Mouse (Mus musculus) CH12F3 (cell line): ENCODE data around the gene Htt.

Experiments
- in situ Hi-C: fragments of 300-500 bp; cut with MboI; formaldehyde crosslinking; loops from 2 replicates; pipeline ENCODE4 v1.14.3; 2020; ENCODE audit warnings: low sequenced_read_pairs

Gene Htt

DNA sequence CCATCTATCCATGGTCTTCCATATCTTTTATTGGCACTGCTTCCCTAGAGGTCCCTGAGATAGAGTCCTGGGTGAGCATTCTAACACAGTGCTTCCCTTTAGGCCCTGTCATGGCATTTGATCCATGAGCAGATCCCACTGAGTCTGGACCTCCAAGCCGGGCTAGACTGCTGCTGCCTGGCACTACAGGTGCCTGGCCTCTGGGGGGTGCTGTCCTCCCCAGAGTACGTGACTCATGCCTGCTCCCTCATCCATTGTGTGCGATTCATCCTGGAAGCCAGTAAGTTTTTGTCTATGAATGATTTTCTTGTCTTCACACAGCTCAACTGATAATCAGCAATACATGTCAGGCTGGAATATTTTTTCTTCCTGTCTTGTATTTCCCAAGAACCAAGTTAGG is 123.7 kb downstream of the Htt start:
- in situ Hi-C loops = no loop called here

DNA sequence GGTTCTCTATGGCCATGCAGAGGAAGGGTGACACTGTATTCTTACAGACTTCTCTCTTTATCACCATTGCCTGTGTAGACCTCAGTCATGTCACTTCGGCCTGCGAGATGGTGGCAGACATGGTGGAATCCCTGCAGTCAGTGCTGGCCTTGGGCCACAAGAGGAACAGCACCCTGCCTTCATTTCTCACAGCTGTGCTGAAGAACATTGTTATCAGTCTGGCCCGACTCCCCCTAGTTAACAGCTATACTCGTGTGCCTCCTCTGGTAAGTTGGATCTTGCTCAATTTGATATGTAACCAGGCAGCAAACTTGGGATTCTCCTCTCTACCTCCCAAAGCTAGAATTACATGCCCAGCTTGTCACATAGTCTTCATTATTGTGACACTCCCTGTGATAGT is 127.7 kb downstream of the Htt start:
- in situ Hi-C loops = no loop called here

DNA sequence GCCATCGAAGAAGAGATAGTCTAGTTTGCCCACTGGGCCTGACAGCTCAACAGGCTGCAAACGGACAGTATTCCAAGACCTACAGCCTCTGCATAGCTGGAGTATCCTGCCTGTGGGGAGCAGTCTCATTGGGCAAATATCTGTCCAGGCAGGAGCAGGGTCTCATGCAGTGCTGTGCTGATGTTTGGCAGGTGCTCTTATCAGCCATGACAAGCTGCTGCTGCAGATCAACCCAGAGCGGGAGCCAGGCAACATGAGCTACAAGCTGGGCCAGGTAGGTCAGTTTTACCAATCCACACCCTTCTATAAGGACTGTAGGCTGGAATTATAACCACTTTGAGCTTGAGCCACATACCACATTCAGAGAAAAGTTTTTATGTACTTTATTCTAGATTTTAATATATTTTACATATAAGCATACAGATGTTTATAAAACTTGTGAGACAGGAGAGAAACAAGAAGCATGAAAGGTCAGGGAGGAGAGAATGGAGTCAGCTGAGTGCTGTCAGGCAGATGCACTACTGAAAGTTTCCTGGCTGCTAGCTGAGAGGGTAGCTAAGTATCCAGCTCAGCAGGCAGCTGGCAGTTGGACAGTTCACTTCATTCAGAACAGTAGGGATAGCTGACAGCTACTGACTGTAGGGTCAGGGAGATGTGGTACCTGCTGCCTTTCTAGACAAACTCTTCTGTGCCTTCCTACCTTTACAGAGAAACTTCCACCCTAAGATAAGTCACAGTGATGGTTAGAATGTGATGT is 135.3 kb downstream of the Htt start:
- in situ Hi-C loops = no loop called here

DNA sequence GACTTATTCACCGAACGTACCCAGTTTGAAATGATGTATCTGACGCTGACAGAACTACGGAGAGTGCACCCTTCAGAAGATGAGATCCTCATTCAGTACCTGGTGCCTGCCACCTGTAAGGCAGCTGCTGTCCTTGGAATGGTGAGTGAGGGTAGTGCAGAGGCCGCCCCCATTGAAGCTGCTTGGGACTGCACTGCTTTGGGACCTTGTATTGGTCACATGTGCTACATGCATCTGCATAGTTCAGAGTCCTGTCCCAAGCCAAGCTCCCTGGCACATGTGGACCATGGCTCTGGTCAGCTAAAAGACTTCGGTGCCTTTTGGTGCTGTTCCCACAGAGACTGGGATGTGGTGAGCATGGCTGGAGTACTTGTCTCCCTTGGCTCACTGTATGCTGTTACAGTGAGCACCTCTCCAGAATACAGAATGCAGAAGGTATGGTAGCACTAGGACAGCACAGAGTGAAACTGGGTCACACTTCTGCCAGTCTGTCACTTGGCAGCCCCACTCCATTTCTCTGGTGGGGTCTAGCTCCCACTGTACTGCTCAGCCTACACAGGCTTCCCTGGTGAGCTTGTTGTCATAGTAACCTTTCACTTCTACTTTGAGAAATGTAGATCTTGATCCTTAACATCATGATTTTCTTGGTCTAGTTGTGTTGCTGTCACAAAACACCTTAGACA is 138.4 kb downstream of the Htt start:
- in situ Hi-C loops = no loop called here

DNA sequence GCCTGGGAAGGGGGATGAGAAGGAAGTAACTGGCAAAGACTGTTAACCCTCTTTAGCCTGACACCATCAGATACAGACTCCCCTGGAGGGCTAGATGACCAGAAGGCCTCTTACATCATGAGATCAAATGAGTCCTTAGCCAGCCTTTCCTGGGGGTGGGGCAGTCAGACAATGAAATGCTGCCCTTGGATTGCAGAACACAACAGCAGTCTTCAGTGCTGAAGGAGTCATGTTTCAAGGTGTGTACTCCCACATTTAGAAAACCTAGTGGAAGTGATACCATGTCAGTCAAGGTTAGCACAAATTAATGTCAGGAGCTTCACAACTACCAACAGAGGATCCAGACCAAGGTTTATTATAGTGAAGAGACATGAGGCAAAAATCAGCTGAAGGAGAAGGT is 140.8 kb downstream of the Htt start:
- in situ Hi-C loops = no loop called here

DNA sequence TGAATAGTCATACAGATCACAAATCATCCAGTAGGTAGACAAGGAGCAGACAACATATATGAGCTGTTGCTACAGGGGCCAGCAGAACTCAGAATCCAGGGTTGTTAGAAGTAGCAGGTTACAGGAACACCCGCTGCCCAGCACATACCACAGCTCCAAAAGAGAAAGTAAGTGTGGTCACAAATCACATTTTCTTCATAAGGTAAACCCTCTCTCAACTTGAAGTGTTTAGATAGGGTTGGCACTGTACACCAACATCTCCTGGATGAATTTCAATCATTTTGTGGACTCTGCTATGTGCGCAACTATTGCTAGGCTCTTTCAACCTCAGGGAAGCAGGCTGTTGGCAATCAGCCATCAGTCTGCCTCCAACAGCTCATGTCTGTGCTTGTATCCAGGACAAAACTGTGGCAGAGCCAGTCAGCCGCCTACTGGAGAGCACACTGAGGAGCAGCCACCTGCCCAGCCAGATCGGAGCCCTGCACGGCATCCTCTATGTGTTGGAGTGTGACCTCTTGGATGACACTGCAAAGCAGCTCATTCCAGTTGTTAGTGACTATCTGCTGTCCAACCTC is 141.4 kb downstream of the Htt start:
- in situ Hi-C loops = no loop called here

DNA sequence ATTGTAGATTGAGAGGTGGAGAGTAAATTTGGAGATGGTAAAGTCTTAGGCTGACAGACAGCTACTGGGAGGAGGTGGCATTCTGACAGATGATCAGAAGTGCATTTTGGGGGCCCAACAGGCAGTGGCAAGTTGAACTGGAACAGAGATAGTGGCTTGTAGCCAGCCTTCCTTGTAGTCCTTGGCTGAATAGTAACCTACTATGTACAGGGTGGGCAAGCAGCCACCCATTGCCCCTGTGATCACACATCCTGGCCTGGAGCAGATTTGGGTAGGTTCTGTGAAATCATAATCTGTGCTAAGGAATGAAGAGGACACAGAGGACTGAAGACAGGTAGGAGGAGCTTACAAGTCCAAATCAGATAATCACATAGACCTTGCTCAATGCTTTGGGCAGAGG is 142.9 kb downstream of the Htt start:
- in situ Hi-C loops = no loop called here

DNA sequence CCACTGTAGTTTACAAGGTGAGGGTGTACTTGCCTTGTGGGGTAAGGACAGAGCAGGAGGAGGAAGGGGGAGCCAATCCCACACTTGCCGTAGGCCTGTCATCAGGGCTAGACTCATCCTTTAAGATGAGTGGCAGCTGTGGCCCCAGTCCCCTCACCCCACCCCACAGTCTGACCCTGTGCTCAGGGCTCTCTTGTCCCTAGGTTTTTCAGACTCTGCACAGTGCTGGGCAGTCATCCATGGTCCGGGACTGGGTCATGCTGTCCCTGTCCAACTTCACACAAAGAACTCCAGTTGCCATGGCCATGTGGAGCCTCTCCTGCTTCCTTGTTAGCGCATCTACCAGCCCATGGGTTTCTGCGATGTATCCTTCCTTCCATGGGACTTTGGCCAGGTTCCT is 145.7 kb downstream of the Htt start:
- in situ Hi-C loops = no loop called here

DNA sequence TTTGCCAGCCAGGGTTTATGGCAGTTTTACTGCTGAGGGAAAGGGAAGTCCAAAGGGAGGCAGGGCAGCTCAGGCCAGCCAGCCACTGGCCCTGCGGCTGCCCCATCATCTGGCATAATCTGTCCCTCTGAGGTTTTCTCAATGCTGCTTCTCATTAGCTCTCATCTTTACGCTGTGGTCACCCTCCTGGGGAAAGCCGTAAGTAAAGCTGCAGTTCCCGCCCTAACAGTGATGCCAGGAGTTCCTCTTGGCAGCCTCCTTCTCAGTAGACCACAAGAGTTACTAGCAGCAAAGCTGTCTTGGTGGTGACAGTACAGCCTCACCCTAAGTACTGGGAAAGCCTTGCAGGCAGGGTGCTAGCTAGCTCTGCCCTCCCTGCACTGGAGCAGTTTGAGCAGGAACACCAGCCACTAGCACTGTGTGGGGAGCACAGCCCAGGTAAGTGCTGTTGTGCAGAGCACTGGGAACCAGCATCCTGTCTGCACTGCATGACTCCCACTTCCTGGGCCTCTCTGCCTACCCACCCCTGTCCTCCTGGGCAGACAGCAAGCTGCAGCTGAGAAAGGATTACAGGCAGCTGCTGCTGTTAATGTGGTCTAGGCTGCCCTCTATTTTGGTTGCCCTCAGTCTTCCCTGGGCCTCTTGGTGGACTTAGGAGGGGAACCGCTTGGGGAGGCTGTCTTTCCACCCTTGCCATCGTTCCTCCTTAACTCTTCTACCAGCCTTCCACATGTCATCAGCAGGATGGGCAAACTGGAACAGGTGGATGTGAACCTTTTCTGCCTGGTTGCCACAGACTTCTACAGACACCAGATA is 146.6 kb downstream of the Htt start, which contains the start of gene Msantd1:
TSS of gene Msantd1 (plus strand) at position 103 of the 816 bp plus-strand sequence.
- in situ Hi-C loops = no loop called here

DNA sequence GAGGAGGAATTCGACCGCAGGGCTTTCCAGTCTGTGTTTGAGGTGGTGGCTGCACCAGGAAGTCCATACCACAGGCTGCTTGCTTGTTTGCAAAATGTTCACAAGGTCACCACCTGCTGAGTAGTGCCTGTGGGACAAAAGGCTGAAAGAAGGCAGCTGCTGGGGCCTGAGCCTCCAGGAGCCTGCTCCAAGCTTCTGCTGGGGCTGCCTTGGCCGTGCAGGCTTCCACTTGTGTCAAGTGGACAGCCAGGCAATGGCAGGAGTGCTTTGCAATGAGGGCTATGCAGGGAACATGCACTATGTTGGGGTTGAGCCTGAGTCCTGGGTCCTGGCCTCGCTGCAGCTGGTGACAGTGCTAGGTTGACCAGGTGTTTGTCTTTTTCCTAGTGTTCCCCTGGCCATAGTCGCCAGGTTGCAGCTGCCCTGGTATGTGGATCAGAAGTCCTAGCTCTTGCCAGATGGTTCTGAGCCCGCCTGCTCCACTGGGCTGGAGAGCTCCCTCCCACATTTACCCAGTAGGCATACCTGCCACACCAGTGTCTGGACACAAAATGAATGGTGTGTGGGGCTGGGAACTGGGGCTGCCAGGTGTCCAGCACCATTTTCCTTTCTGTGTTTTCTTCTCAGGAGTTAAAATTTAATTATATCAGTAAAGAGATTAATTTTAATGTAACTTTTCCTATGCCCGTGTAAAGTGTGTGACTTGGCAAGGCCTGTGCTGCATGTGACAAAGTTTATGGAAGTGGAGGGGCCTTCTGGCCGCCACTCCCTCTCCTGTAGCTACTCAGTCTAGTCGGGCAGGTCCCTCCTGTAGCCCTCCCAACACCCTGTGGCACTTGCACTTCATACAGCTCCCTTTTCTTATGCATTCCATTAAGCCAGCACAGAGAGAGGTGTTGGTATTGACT is 147.4 kb downstream of the Htt start:
- in situ Hi-C loops = no loop called here

DNA sequence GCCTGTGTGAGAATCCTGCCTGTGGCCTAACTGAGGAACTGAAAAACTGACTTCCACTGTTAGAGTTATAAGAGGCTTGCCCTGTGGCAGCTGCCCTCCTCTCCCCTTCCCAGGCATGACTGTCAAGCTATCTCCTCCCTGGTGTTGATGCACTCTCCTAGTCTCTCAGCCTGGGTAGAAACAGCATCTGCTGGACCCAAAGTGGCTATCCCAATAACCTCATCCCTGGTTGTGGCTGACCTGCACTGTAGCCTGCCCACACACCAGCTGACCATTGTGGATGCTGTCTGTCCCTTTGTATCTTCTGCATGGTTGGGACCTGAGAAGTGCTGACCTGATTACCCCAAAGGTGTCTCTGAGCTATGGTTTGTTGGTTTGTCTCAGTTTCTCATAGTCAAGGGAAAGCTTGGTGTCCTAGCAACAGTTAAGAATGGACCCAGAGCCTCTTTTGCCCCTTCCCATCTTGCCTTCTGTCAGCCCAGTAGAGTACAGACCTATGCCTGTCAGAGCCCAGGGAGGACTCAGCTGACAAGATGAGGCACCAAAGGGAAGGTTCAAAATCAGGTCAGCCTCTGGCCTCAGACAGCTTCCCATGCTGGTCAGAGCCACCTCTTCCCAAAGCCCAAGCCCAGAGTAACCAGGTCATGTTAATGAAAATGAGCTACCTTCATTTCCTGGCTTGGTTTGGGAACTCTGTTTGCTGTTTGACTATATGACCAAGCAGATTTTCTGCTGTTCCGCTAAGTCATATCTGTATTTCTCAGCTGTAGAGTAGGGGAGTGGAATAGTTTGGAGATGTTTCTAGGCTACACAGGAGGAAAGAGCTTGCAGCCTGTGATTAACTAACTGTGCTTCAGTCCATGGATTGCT is 148.3 kb downstream of the Htt start:
- in situ Hi-C loops = no loop called here

DNA sequence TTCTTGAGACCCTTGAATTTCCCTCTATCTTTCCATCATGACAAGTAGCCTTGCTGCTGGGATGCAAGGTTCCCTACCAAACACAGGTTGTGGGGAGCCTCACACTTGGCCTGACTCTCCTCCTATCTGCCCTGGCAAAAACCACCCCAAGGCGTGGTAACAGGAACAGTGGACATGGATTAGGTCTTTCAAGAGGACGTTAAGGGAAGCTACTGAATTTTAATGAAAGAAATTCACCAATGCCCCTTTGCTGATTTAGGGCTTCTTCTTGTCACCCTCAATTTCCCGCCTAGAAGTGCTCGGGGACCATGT is 148.9 kb downstream of the Htt start:
- in situ Hi-C loops = no loop called here

DNA sequence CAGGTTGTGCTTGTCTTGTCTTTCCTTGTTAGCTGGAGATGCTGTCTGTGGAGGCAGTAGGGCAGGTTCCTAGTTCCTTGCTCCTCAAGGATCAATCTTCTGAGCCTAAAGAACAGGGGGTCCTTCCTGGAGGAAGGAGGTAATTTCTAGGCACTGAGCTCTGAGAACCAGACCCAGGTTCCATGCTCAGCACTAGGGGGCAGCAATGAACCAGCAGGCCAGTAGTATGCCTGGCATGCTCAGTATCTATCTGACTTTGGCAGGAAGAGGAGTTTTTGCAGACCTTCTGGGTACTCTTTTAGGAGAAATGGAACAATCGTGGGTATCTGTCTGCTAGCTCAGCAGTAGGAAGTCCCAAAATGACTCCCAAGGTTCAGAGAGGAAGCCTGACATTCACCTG is 154.3 kb downstream of the Htt start:
- in situ Hi-C loops = no loop called here

DNA sequence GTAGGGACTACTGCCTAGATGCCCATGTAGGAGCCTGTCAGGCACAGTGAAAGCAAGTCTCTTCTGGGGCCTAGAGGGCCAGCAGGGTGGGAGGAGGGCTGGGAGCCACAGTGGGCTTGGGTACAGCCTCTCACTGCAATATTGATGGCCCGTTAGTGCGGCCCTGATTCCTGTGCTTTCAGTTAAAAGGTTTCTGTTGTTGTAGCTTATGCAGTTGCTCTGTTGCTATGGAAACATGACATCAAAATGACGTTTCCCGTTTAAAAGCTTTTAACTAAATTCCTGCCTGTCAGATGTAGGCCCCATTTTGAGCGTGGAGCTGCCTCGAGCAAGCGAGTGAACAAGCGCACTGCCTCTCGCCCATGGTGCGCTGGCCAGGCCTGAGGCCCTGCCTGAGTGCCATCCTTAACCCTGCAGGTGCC is 155.7 kb downstream of the Htt start:
- in situ Hi-C loops = no loop called here

DNA sequence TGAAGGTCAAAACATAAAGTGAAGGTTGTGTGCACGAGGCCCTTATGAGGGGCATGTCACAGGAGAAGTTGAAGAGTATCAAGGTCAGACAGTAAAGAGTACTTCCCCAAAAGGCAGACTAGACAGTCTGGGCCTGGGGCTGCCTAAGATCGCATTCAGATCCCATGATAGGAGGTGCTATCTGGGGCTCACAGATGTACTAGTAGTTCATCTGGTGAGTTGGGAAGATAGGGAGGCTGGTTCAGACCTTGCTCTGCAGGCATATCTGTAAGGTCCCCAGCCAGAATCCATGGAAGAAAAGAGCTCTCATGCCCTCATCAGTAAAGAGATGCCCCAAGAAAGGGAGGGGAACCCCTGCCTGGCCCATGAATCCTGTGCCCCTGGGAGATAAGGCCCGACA is 157.2 kb downstream of the Htt start:
- in situ Hi-C loops = no loop called here

DNA sequence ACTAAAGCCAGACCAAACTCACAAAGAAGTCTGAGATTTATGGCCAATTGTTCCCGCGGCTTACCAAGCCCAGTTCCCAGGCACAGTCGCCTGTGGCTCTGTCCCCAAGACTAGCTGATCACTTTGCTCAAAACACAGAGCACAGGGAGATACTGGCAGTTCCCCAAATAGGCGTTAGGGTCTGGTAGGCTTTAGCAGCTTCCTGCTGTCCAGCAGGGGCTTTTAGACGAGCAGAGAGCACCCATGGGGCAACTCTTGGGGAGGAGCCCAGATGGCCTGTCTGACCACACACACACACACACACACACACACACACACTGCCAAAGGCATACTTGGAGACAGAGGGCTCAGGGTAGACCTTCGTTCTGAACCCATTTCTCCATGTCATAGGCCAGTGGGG is 161.0 kb downstream of the Htt start:
- in situ Hi-C loops = no loop called here

DNA sequence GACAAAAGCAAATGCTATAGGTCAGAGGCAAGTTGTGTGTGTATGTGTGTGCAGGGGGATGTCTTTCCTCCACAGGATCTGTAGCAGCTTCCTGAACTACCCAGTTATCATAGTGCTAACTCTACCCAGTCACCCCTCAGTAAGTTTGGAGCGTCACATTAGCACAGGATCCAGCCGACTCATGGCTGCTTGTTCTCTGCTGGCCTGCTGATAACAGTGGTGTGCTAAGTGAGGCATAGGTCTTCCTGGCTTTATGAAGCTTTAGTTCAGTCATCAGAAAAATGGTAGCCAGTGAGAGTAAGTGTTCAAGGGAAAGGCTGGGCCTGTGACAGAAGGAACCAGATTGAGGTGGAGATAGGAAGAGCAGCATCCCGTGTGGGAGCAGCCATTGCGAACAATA is 162.4 kb downstream of the Htt start:
- in situ Hi-C loops = no loop called here

DNA sequence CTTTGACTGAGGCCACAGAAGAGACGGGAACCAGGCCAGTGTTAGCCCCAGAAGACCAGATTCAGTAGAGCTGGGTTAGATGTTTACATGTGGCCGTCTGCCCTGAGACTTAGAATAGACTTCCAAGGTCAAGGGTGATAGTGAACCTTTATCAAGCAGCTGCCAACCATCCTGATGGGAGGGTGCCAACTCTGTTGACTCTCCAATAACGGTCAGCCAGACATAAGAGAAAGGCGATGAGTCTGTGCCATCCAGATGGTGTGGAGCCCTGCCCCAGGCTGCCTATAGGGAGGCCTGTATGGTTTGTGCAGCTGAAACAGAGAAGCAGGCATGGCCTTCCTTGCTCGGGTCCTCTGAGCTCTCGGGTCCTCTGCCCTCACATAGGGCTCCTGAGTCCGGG is 163.0 kb downstream of the Htt start:
- in situ Hi-C loops = no loop called here

DNA sequence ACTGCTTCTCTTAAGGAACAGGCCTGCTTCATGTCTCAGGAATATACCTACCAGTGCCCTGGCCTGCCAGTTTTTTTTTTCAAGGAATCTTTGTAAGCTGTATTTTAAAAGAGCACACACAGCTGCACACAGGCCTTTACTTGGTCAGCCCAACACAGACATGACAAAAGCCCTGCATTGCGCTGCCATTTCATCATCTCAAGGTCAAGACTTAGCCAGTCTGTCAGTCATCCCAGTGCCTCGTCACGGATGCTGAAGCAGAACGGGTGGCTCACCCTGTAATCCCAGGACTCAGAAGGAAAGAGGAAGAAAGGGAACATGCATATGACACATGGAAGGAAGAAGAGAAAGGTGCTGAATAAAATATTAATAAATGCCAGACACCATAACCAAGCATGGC is 166.1 kb downstream of the Htt start:
- in situ Hi-C loops = no loop called here
